8 mouse cellular contexts compared by ENCODE assay signal in genomic region chr8:34689049-34689824, GRCm38 (mm10).
A peak's percentile ranks its signal among the peaks of the same experiment; 100 is the strongest.
DNase-seq lines count a peak whose midpoint lies in the region; ATAC-seq and TF ChIP-seq lines count a peak whose summit lies in the region.

No protein-coding gene starts in this region.

- ATAC-seq in embryonic facial prominence, embryonic 11.5 days (replicated peaks; ENCODE audit: insufficient number of reproducible peaks, low FRiP score, low TSS enrichment, low read depth): no peak
- peak; percentile 52 for ATAC-seq in intestine, postnatal 0 days

- TF ChIP-seq POLR2A in myocyte (IDR thresholded peaks at IDR 0.05; ENCODE audit: insufficient read length, low read depth): no peak

- TF ChIP-seq CTCF in layer of hippocampus, adult 2 months (conservative IDR thresholded peaks at IDR 0.05): no peak
- TF ChIP-seq CTCF in intestine, postnatal 0 days (IDR thresholded peaks at IDR 0.05; ENCODE audit: low read depth): no peak

- H3K79me2 ChIP-seq in myocyte (ENCODE audit: control insufficient read depth, insufficient read depth): no peaks in the 10 kb centered on the region

- no peaks in the 10 kb centered on the region for H3K4me1 ChIP-seq in embryonic facial prominence, embryonic 11.5 days (ENCODE audit: control insufficient read depth, insufficient read depth, low read length)
- H3K4me1 ChIP-seq in intestine, postnatal 0 days (replicated peaks; ENCODE audit: control insufficient read depth, insufficient read depth, low read length): no peaks in the 10 kb centered on the region

- DNase-seq in layer of hippocampus, adult 2 months (ENCODE audit: low spot score in 2 of 2): no peak
- no peak for DNase-seq in layer of hippocampus, postnatal 25 days (ENCODE audit: extremely low spot score in 1 of 2, low spot score in 1 of 2)
- no peak for DNase-seq in embryonic facial prominence, embryonic 11.5 days (ENCODE audit: low spot score)
- DNase-seq in adrenal gland, postnatal 36 days: no peak
- no peak for DNase-seq in layer of hippocampus, adult 9-10 months (ENCODE audit: low spot score)
- no peak for DNase-seq in testis, postnatal 14 days (ENCODE audit: low spot score)

- no peaks in the 10 kb centered on the region for H3K9me3 ChIP-seq in embryonic facial prominence, embryonic 11.5 days (replicated peaks; ENCODE audit: control insufficient read depth, low read length)
- H3K9me3 ChIP-seq in intestine, postnatal 0 days (ENCODE audit: control insufficient read depth): no peaks in the 10 kb centered on the region

- no peak overlapping the region for H3K9ac ChIP-seq in embryonic facial prominence, embryonic 11.5 days (replicated peaks; ENCODE audit: low read length)
- H3K9ac ChIP-seq in intestine, postnatal 0 days (ENCODE audit: low read depth, low read length): 0 out of 2 replicates have a peak overlapping the region, but pooled peaks have one; percentile 17

- peak overlapping the region; percentile 75 for H3K27ac ChIP-seq in layer of hippocampus, adult 2 months
- no peak overlapping the region for H3K27ac ChIP-seq in embryonic facial prominence, embryonic 11.5 days (replicated peaks; ENCODE audit: low read depth, low read length)
- H3K27ac ChIP-seq in intestine, postnatal 0 days (ENCODE audit: low read depth, low read length): peak overlapping the region; percentile 41; the same call in 1 of the 2 replicates

- H3K27me3 ChIP-seq in embryonic facial prominence, embryonic 11.5 days (ENCODE audit: control insufficient read depth, insufficient read depth, low read length): no peaks in the 10 kb centered on the region; the same call in 1 of the 2 replicates
- no peaks in the 10 kb centered on the region for H3K27me3 ChIP-seq in intestine, postnatal 0 days (replicated peaks; ENCODE audit: control insufficient read depth, insufficient read depth, low read length)
- H3K27me3 ChIP-seq in myocyte (ENCODE audit: control insufficient read depth, insufficient read depth, insufficient read length): no peaks in the 10 kb centered on the region

- no peaks in the 10 kb centered on the region for H3K36me3 ChIP-seq in embryonic facial prominence, embryonic 11.5 days (replicated peaks; ENCODE audit: control insufficient read depth, insufficient read depth, low read depth, low read length)
- no peaks in the 10 kb centered on the region for H3K36me3 ChIP-seq in intestine, postnatal 0 days (ENCODE audit: control insufficient read depth, insufficient read depth)
- no peaks in the 10 kb centered on the region for H3K36me3 ChIP-seq in myocyte (ENCODE audit: control insufficient read depth, insufficient read depth)

- WGBS in embryonic facial prominence, embryonic 11.5 days: 11% methylated on average over 32 of the region's 33 CpGs
- 21% methylated on average over 33 of the region's 33 CpGs for WGBS in intestine, postnatal 0 days

- no peak overlapping the region for H3ac ChIP-seq in myocyte (ENCODE audit: control insufficient read depth, insufficient read length)

- H3K4me2 ChIP-seq in embryonic facial prominence, embryonic 11.5 days (ENCODE audit: low read depth, low read length): peak overlapping the region; percentile 2; the same call in 1 of the 2 replicates
- peak overlapping the region; percentile 65 for H3K4me2 ChIP-seq in intestine, postnatal 0 days (replicated peaks; ENCODE audit: low read depth)
- H3K4me2 ChIP-seq in myocyte (ENCODE audit: low read depth): peak overlapping the region; percentile 48

- H3K4me3 ChIP-seq in layer of hippocampus, adult 2 months: peak overlapping the region; percentile 42
- no peak overlapping the region for H3K4me3 ChIP-seq in embryonic facial prominence, embryonic 11.5 days (ENCODE audit: low read depth, low read length)
- H3K4me3 ChIP-seq in intestine, postnatal 0 days (ENCODE audit: low read depth, low read length): peak overlapping the region; percentile 32
- no peak overlapping the region for H3K4me3 ChIP-seq in myocyte

TF ChIP-seq in myocyte, 11 proteins besides CTCF, POLR2A, EP300 and RAD21:
- TF ChIP-seq TCF12 (IDR thresholded peaks at IDR 0.05; ENCODE audit: insufficient read depth, poor library complexity, severe bottlenecking): no peak

Comparison
In these comparisons a context has a peak if more than half of its experiments do, and no peak if none do; other contexts are left out.
1. H3K4me3 ChIP-seq: peak in layer of hippocampus, adult 2 months (single experiment) and intestine, postnatal 0 days (single experiment); none in embryonic facial prominence, embryonic 11.5 days (single experiment) and myocyte (single experiment).
2. H3K4me2 ChIP-seq: peak in every context shown above with its lines; median percentile 65 in intestine, postnatal 0 days; 48 in myocyte; 2 in embryonic facial prominence, embryonic 11.5 days.